Mouse (Mus musculus) adrenal gland, adult (tissue): Measurements from ENCODE around the gene 4932438A13Rik.

Experiments used
- DNase-seq, 2 experiments: peaks; one replicate each; pipeline ENCODE4 v3.0.0; 2022 to 2023; ENCODE audit warnings: low spot score in 1 of 2; ENCODE audit not compliant: inconsistent age in 2 of 2

4932438A13Rik gene

GRCm38 (mm10) chr3:36862721-36863275 is at the start of gene 4932438A13Rik:
Gene 4932438A13Rik (plus strand): TSS chr3:36863104.
- DNase-seq = peak; percentile 97 to 100

- DNase-seq = no peak
Measured at GRCm38 (mm10) chr3:36816633-36817032, 46.3 kb upstream of the 4932438A13Rik start.

- DNase-seq = peak; percentile 13 to 33
Measured at GRCm38 (mm10) chr3:36819402-36819801, 43.5 kb upstream of the 4932438A13Rik start.

GRCm38 (mm10) chr3:36821037-36821436 is 41.9 kb upstream of the 4932438A13Rik start:
- DNase-seq = no peak

GRCm38 (mm10) chr3:36825098-36825497 is 37.8 kb upstream of the 4932438A13Rik start:
- DNase-seq = no peak

GRCm38 (mm10) chr3:36825554-36825953 is 37.4 kb upstream of the 4932438A13Rik start:
- no peak for DNase-seq

- DNase-seq = peak in 1 of 2 experiments; percentile 10
Measured at GRCm38 (mm10) chr3:36827274-36828025, 35.5 kb upstream of the 4932438A13Rik start.

GRCm38 (mm10) chr3:36830218-36830617 is 32.7 kb upstream of the 4932438A13Rik start:
- DNase-seq = no peak

- no peak for DNase-seq
Measured at GRCm38 (mm10) chr3:36834426-36834825, 28.5 kb upstream of the 4932438A13Rik start.

- DNase-seq = no peak
Measured at GRCm38 (mm10) chr3:36834832-36835231, 28.1 kb upstream of the 4932438A13Rik start.

- peak in 1 of 2 experiments; percentile 35 for DNase-seq
Measured at GRCm38 (mm10) chr3:36835525-36836203, 27.2 kb upstream of the 4932438A13Rik start.

- DNase-seq = no peak
Measured at GRCm38 (mm10) chr3:36836833-36837232, 26.1 kb upstream of the 4932438A13Rik start.

GRCm38 (mm10) chr3:36840650-36841555 is 22.0 kb upstream of the 4932438A13Rik start:
- DNase-seq = peak; percentile 58 to 84

GRCm38 (mm10) chr3:36853733-36854440 is 9.0 kb upstream of the 4932438A13Rik start:
- peak in 1 of 2 experiments; percentile 16 for DNase-seq

GRCm38 (mm10) chr3:36861411-36862410 is 1.2 kb upstream of the 4932438A13Rik start:
- DNase-seq = peak in 1 of 2 experiments; percentile 39

- DNase-seq = no peak
Measured at GRCm38 (mm10) chr3:36863427-36863826, 523 bp downstream of the 4932438A13Rik start.

GRCm38 (mm10) chr3:36863881-36864280 is 977 bp downstream of the 4932438A13Rik start:
- no peak for DNase-seq

- no peak for DNase-seq
Measured at GRCm38 (mm10) chr3:36864466-36864865, 1.6 kb downstream of the 4932438A13Rik start.

- DNase-seq = no peak
Measured at GRCm38 (mm10) chr3:36905372-36905771, 42.5 kb downstream of the 4932438A13Rik start.
